Mouse (Mus musculus) liver, adult 2 months (tissue): ENCODE results near the gene Rpl26.

Experiments
- CTCF ChIP-seq: fragments of 200-500 bp; IDR thresholded peaks from 2 replicates; pipeline ENCODE4 v1.5.1; 2011; ENCODE audit warnings: low read depth, low read length, control low read depth
- POLR2A ChIP-seq: fragments of 200-500 bp; IDR thresholded peaks from 2 replicates; pipeline ENCODE4 v1.6.1; 2011; ENCODE audit warnings: low read length, control low read depth; ENCODE audit not compliant: insufficient read depth; ENCODE audit errors: extremely low read depth

GRCm38 (mm10) chr11:68903775-68904174, 2.4 kb downstream of the Rpl26 start:
- TF ChIP-seq POLR2A = no peak
- TF ChIP-seq CTCF = no peak
